Mouse (Mus musculus): ENCODE data around the gene Rab1a. TPM values are rescaled to one million over a fixed set of nuclear protein-coding genes. Genes with fewer than 3 reads are reported as not detected.

Gene Rab1a
- polyA plus RNA-seq, 1 experiment: 96.8 TPM

DNA sequence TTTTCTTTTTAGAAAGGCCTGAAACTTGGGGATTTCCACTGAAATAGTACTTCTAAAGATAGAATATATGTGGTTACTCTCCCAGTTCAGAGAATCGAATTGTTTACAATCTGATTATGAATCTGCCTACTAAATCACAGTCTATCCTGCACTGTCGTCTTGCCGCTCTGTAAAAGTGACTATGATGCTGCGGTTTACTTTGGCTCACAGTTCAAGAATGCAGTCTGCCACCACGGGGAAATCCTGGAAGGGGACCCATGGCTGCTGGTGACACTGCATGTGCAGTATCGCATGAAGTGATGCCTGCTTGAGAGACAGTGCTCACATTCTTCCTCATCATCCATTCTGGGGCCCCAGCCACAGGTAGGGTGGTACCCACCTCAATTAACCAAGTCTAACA is 44.1 kb downstream of the Rab1a start:
- no peak for TF ChIP-seq USF1 (IDR thresholded peaks at IDR 0.05; ENCODE audit: low read depth)
- TF ChIP-seq CEBPB (IDR thresholded peaks at IDR 0.05; ENCODE audit: low read depth): no peak
- no peak for TF ChIP-seq MYOD1 (IDR thresholded peaks at IDR 0.05; ENCODE audit: control insufficient read depth, insufficient read length, low read depth)
- TF ChIP-seq MAX (IDR thresholded peaks at IDR 0.05): no peak
- no peak for TF ChIP-seq CTCF (IDR thresholded peaks at IDR 0.05; ENCODE audit: control insufficient read depth, insufficient read depth, insufficient read length)
- Histone ChIP-seq H3K4me3 (ENCODE audit: insufficient read depth, poor library complexity, severe bottlenecking) (no peak overlapping the region), H3K79me2 (ENCODE audit: control insufficient read depth, insufficient read depth) (peaks cover 78% of the 10 kb centered on the region), H3K27me3 (ENCODE audit: control insufficient read depth, insufficient read depth, insufficient read length) (no peaks in the 10 kb centered on the region), H3K79me3 (ENCODE audit: low read depth) (peaks cover 42% of the 10 kb centered on the region), H3ac (ENCODE audit: control insufficient read depth, insufficient read length, low read depth) (no peak overlapping the region), H3K36me3 (ENCODE audit: control insufficient read depth, insufficient read depth) (peaks cover 35% of the 10 kb centered on the region)

- Histone ChIP-seq H3ac (ENCODE audit: control insufficient read depth, insufficient read length, low read depth) (no peak overlapping the region), H3K4me3 (ENCODE audit: insufficient read depth, poor library complexity, severe bottlenecking) (no peak overlapping the region), H3K27me3 (ENCODE audit: control insufficient read depth, insufficient read depth, insufficient read length) (no peaks in the 10 kb centered on the region), H3K79me3 (ENCODE audit: low read depth) (peaks cover 41% of the 10 kb centered on the region), H3K79me2 (ENCODE audit: control insufficient read depth, insufficient read depth) (peaks cover 75% of the 10 kb centered on the region), H3K36me3 (ENCODE audit: control insufficient read depth, insufficient read depth) (peaks cover 23% of the 10 kb centered on the region)
- no peak for TF ChIP-seq MYOG (IDR thresholded peaks at IDR 0.05; ENCODE audit: control insufficient read depth, extremely low read depth, insufficient read length)
- no peak for TF ChIP-seq CTCF (IDR thresholded peaks at IDR 0.05; ENCODE audit: control insufficient read depth, insufficient read depth, insufficient read length)
- no peak for TF ChIP-seq FOSL1 (IDR thresholded peaks at IDR 0.05; ENCODE audit: insufficient read depth, low read length, poor library complexity, severe bottlenecking)
- no peak for TF ChIP-seq CEBPB (IDR thresholded peaks at IDR 0.05; ENCODE audit: low read depth)
- TF ChIP-seq USF1 (IDR thresholded peaks at IDR 0.05; ENCODE audit: low read depth): peak; percentile 6
- no peak for TF ChIP-seq MAX (IDR thresholded peaks at IDR 0.05)
- TF ChIP-seq MYOD1 (IDR thresholded peaks at IDR 0.05; ENCODE audit: control insufficient read depth, insufficient read length, low read depth): peak; percentile 17
Observed at GRCm38 (mm10) chr11:20246616-20247015, 45.4 kb downstream of the Rab1a start.

DNA sequence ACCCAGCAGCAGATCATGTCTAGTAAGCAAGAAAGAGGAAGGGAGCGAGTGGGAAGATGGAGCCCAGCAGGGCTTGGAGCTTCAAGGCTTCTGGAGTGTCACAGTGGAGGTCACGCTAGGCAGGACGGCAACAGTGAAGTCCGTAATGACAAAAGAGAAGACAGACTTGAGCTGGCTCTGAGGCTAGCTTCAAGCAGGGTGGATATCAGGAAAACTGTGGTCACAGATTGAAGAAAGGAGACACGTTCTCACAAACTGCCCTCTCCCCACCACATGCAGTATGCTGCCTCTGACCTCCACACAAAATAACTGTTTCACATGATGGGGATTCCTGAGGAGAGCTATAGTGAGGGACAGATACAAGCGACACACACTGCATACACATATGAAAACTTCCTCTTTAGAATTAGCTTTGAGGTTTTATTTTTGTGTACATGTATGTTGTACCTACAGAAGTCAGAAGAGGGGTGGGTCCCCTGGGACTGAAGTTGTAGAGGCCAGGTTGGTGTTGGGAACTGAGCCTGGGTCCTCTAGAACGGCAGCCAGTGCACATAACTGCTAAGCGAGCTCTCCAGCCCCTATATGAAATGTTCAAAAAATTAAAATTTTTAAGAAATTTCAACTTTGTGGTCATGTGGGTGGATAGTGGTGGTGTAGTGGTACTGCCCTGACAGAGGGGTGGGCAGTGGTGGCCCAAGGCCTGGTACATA is 46.1 kb downstream of the Rab1a start:
- H3K36me3 ChIP-seq (ENCODE audit: control insufficient read depth, insufficient read depth): peaks cover 18% of the 10 kb centered on the region

DNA sequence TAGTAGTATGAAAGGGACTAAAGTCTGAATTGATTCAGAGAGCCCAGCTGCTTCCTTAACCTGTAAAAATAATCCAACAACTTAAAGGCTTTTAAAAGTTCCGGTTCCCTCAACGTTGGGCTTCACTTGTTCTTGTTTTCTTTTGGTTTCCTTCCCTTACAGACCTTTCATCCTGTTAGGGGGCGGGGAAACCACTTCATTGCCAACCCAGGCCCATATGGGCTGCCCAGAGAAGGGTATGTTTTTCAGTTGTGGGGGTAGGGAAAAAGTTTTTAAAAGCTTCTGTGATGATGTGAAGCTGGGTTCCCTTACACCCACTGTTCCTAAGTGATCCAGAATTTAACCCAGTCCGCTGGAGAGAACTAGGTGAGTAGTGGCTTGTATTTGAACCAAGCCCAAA is 47.0 kb downstream of the Rab1a start:
- Histone ChIP-seq H3K36me3 (ENCODE audit: control insufficient read depth, insufficient read depth) (peaks cover 18% of the 10 kb centered on the region), H3K79me3 (ENCODE audit: low read depth) (peaks cover 35% of the 10 kb centered on the region), H3K79me2 (ENCODE audit: control insufficient read depth, insufficient read depth) (peaks cover 59% of the 10 kb centered on the region), H3K27me3 (ENCODE audit: control insufficient read depth, insufficient read depth, insufficient read length) (no peaks in the 10 kb centered on the region), H3K4me3 (ENCODE audit: insufficient read depth, poor library complexity, severe bottlenecking) (peak overlapping the region; percentile 82), H3ac (ENCODE audit: control insufficient read depth, insufficient read length, low read depth) (peak overlapping the region; percentile 19)
- no peak for TF ChIP-seq CEBPB (IDR thresholded peaks at IDR 0.05; ENCODE audit: low read depth)
- no peak for TF ChIP-seq MYOD1 (IDR thresholded peaks at IDR 0.05; ENCODE audit: control insufficient read depth, insufficient read length, low read depth)
- TF ChIP-seq MAX (IDR thresholded peaks at IDR 0.05): no peak
- TF ChIP-seq CTCF (IDR thresholded peaks at IDR 0.05; ENCODE audit: control insufficient read depth, insufficient read depth, insufficient read length): no peak
- TF ChIP-seq FOSL1 (IDR thresholded peaks at IDR 0.05; ENCODE audit: insufficient read depth, low read length, poor library complexity, severe bottlenecking): no peak
- TF ChIP-seq MYOG (IDR thresholded peaks at IDR 0.05; ENCODE audit: control insufficient read depth, extremely low read depth, insufficient read length): no peak
- TF ChIP-seq USF1 (IDR thresholded peaks at IDR 0.05; ENCODE audit: low read depth): no peak

More for the DNA sequence above, 46.1 kb downstream of the Rab1a start:
- peaks cover 39% of the 10 kb centered on the region for H3K79me3 ChIP-seq (ENCODE audit: low read depth)
- H3ac ChIP-seq (ENCODE audit: control insufficient read depth, insufficient read length, low read depth): no peak overlapping the region
- H3K79me2 ChIP-seq (ENCODE audit: control insufficient read depth, insufficient read depth): peaks cover 68% of the 10 kb centered on the region
- no peaks in the 10 kb centered on the region for H3K27me3 ChIP-seq (ENCODE audit: control insufficient read depth, insufficient read depth, insufficient read length)
- H3K4me3 ChIP-seq (ENCODE audit: insufficient read depth, poor library complexity, severe bottlenecking): no peak overlapping the region
- TF ChIP-seq CEBPB (IDR thresholded peaks at IDR 0.05; ENCODE audit: low read depth) (no peak), USF1 (IDR thresholded peaks at IDR 0.05; ENCODE audit: low read depth) (no peak), MYOD1 (IDR thresholded peaks at IDR 0.05; ENCODE audit: control insufficient read depth, insufficient read length, low read depth) (no peak), MAX (IDR thresholded peaks at IDR 0.05) (no peak), MYOG (IDR thresholded peaks at IDR 0.05; ENCODE audit: control insufficient read depth, extremely low read depth, insufficient read length) (no peak), CTCF (IDR thresholded peaks at IDR 0.05; ENCODE audit: control insufficient read depth, insufficient read depth, insufficient read length) (no peak), FOSL1 (IDR thresholded peaks at IDR 0.05; ENCODE audit: insufficient read depth, low read length, poor library complexity, severe bottlenecking) (no peak)

- Histone ChIP-seq H3K36me3 (ENCODE audit: control insufficient read depth, insufficient read depth) (peaks cover 18% of the 10 kb centered on the region), H3K27me3 (ENCODE audit: control insufficient read depth, insufficient read depth, insufficient read length) (no peaks in the 10 kb centered on the region), H3K4me3 (ENCODE audit: insufficient read depth, poor library complexity, severe bottlenecking) (peak overlapping the region; percentile 82), H3K79me3 (ENCODE audit: low read depth) (peaks cover 30% of the 10 kb centered on the region), H3K79me2 (ENCODE audit: control insufficient read depth, insufficient read depth) (peaks cover 53% of the 10 kb centered on the region), H3ac (ENCODE audit: control insufficient read depth, insufficient read length, low read depth) (peak overlapping the region; percentile 84)
- TF ChIP-seq FOSL1 (IDR thresholded peaks at IDR 0.05; ENCODE audit: insufficient read depth, low read length, poor library complexity, severe bottlenecking) (no peak), MAX (IDR thresholded peaks at IDR 0.05) (no peak), MYOG (IDR thresholded peaks at IDR 0.05; ENCODE audit: control insufficient read depth, extremely low read depth, insufficient read length) (no peak), CEBPB (IDR thresholded peaks at IDR 0.05; ENCODE audit: low read depth) (no peak), CTCF (IDR thresholded peaks at IDR 0.05; ENCODE audit: control insufficient read depth, insufficient read depth, insufficient read length) (no peak), USF1 (IDR thresholded peaks at IDR 0.05; ENCODE audit: low read depth) (no peak), MYOD1 (IDR thresholded peaks at IDR 0.05; ENCODE audit: control insufficient read depth, insufficient read length, low read depth) (no peak)
Observed at GRCm38 (mm10) chr11:20248840-20249239, 47.6 kb downstream of the Rab1a start.
